Mouse (Mus musculus) layer of hippocampus, postnatal 25 days (tissue): ENCODE measurements around the gene Aplf. TPM values are rescaled to one million over a fixed set of nuclear protein-coding genes. Genes with fewer than 3 reads are reported as not detected.
"Not testable (repeated sequence)": the region's sequence is repeated elsewhere in the genome, so short reads cannot be mapped to it uniquely, and the experiment has no call there.

Experiments used
- DNase-seq, 2 experiments: peaks; one replicate each; pipeline ENCODE4 v3.0.0; 2022; ENCODE audit warnings: mixed read lengths in 2 of 2, low spot score in 1 of 2; ENCODE audit errors: extremely low spot score in 1 of 2
- total RNA-seq, 2 experiments: library from RNA; stranded (reverse); gene quantifications; 2 replicates each; pipeline ENCODE4 v1.2.3; 2021

Aplf gene
- total RNA-seq, 2 experiments from 2014 or later, result 6.8 to 7.1 TPM

- DNase-seq, result no peak
These were observed 39.8 kb downstream of the Aplf start for GRCm38 (mm10) chr6:87632176-87632575.

GRCm38 (mm10) chr6:87628936-87629335 is 43.1 kb downstream of the Aplf start:
- not testable (repeated sequence) for DNase-seq

GRCm38 (mm10) chr6:87623151-87623550 is 48.8 kb downstream of the Aplf start:
- no peak for DNase-seq

- no peak for DNase-seq
These were observed 50.7 kb downstream of the Aplf start for GRCm38 (mm10) chr6:87621281-87621680.

GRCm38 (mm10) chr6:87618021-87618420 is 54.0 kb downstream of the Aplf start:
- DNase-seq, result no peak

GRCm38 (mm10) chr6:87615696-87616083 is 56.3 kb downstream of the Aplf start:
- no peak for DNase-seq

- DNase-seq, result peak in 1 of 2 experiments; percentile 57
These were observed 56.9 kb downstream of the Aplf start for GRCm38 (mm10) chr6:87614794-87615695.

- no peak for DNase-seq
These were observed 72.2 kb downstream of the Aplf start for GRCm38 (mm10) chr6:87599825-87600224.

GRCm38 (mm10) chr6:87597116-87597833 is 74.7 kb downstream of the Aplf start:
- DNase-seq, result no peak

- DNase-seq, result no peak
These were observed 77.8 kb downstream of the Aplf start for GRCm38 (mm10) chr6:87594188-87594587.

- DNase-seq, result peak; percentile 9 to 11
These were observed 81.4 kb downstream of the Aplf start, which contains the start of gene Prokr1 for GRCm38 (mm10) chr6:87590394-87591281. Gene Prokr1, minus strand, starts transcription at chr6:87590743.

GRCm38 (mm10) chr6:87589718-87590393 is 82.1 kb downstream of the Aplf start:
- DNase-seq, result no peak

GRCm38 (mm10) chr6:87583991-87584390 is 88.0 kb downstream of the Aplf start:
- no peak for DNase-seq

GRCm38 (mm10) chr6:87583183-87583611 is 88.8 kb downstream of the Aplf start:
- DNase-seq, result no peak

- DNase-seq, result no peak
These were observed 89.5 kb downstream of the Aplf start for GRCm38 (mm10) chr6:87582456-87582855.

GRCm38 (mm10) chr6:87581581-87581980 is 90.4 kb downstream of the Aplf start:
- no peak for DNase-seq

- DNase-seq, result no peak
These were observed 90.9 kb downstream of the Aplf start for GRCm38 (mm10) chr6:87581071-87581470.
